10 mouse cellular contexts compared by ENCODE assay signal in the genomic region with DNA sequence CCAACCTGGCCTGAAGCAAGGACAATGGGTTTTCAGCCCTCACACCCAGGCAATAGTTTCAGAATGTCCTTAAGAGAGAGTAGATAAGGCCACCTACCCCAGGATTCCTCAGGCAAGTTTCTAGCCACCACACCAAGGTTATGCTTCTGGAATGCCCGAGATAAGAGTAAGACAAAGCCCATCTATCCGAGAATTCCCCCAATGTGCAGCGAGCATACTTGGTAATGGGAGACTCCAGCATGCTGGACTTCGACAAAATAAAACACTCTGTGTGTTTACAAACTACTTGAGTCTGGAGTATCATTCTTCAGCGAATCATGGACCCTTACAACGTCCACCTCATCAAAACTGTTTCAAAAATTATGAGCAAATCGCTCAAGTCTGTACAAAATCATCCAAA. TPM values are rescaled to one million over a fixed set of nuclear protein-coding genes. Genes with fewer than 3 reads are reported as not detected.
DNase-seq lines count a peak whose midpoint lies in the region; ATAC-seq and TF ChIP-seq lines count a peak whose summit lies in the region.
"Had no signal": no experiment of that assay in that cellular context is flagged by ENCODE, and none has a peak within 500 bp of the region (broad histone marks: within the 10 kb centered on the region; RNA-seq: fewer than 3 reads in every experiment).

No protein-coding gene starts in this region.

- no peaks in the 10 kb centered on the region for H3K27me3 ChIP-seq in heart, postnatal 0 days (ENCODE audit: control insufficient read depth, insufficient read depth, low read length)
- no peaks in the 10 kb centered on the region for H3K27me3 ChIP-seq in hindbrain, embryonic 13.5 days

- H3K4me3 ChIP-seq in heart, postnatal 0 days (ENCODE audit: low read depth, low read length) = peak overlapping the region; percentile 73; the same call in 1 of the 2 replicates
- H3K4me3 ChIP-seq in hindbrain, embryonic 13.5 days = peak overlapping the region; percentile 59; the same call in 1 of the 2 replicates

- TF ChIP-seq CTCF in heart, postnatal 0 days (IDR thresholded peaks at IDR 0.05; ENCODE audit: low read depth) = no peak

- peak overlapping the region; percentile 69 for H3K4me2 ChIP-seq in heart, postnatal 0 days (ENCODE audit: low read depth, low read length)
- H3K4me2 ChIP-seq in hindbrain, embryonic 13.5 days = peak overlapping the region; percentile 62

- no peak for DNase-seq in heart, postnatal 0 days (ENCODE audit: low spot score)
- DNase-seq in heart, postnatal 36 days = no peak
- DNase-seq in c-Kit-negative CD71-positive TER-119-positive erythroid progenitor cells, embryonic 14.5 days (ENCODE audit: low read depth, low spot score) = peak; percentile 40
- no peak for DNase-seq in left cerebral cortex, postnatal 25 days (ENCODE audit: low spot score in 2 of 2)
- no peak for DNase-seq in urinary bladder, postnatal 25 days (ENCODE audit: low spot score)
- DNase-seq in Muller cell, postnatal 12 days (ENCODE audit: inconsistent ontology term) = no peak
- DNase-seq: kidney, postnatal 14 days had no signal

- H3K27ac ChIP-seq in heart, postnatal 0 days (ENCODE audit: low read depth) = no peak overlapping the region
- no peak overlapping the region for H3K27ac ChIP-seq in hindbrain, embryonic 13.5 days

- no peak for ATAC-seq in heart, postnatal 0 days (ENCODE audit: insufficient read depth, low read depth)
- ATAC-seq in hindbrain, embryonic 13.5 days (ENCODE audit: low FRiP score) = no peak
- ATAC-seq in megakaryocyte-erythroid progenitor cell, adult 5-6 weeks (replicated peaks; ENCODE audit: low FRiP score, low TSS enrichment, poor library complexity, severe bottlenecking) = 0 out of 2 replicates have a peak, but pooled peaks have one; percentile 23

- H3K36me3 ChIP-seq in heart, postnatal 0 days (replicated peaks; ENCODE audit: control insufficient read depth, insufficient read depth, low read length) = no peaks in the 10 kb centered on the region
- peaks cover 14% of the 10 kb centered on the region for H3K36me3 ChIP-seq in hindbrain, embryonic 13.5 days

- WGBS in heart, postnatal 0 days = 41% methylated on average over 7 of the region's 7 CpGs
- 76% methylated on average over 7 of the region's 7 CpGs for WGBS in hindbrain, embryonic 13.5 days

- H3K9ac ChIP-seq in heart, postnatal 0 days (replicated peaks; ENCODE audit: low read depth, low read length) = no peak overlapping the region
- H3K9ac ChIP-seq in hindbrain, embryonic 13.5 days = no peak overlapping the region

- no peaks in the 10 kb centered on the region for H3K4me1 ChIP-seq in heart, postnatal 0 days (ENCODE audit: control insufficient read depth, insufficient read depth)
- peaks cover 10% of the 10 kb centered on the region for H3K4me1 ChIP-seq in hindbrain, embryonic 13.5 days (replicated peaks)

- no peaks in the 10 kb centered on the region for H3K9me3 ChIP-seq in heart, postnatal 0 days (replicated peaks; ENCODE audit: control insufficient read depth, low read length)
- H3K9me3 ChIP-seq in hindbrain, embryonic 13.5 days = no peaks in the 10 kb centered on the region

- intact Hi-C loops in heart, postnatal 36 days (cut with DNase I) = loop anchor here (10.0 kb wide), 1 partner anchor 628 kb away; a partner anchor contains a TSS
- intact Hi-C loops in left cerebral cortex, postnatal 25 days (cut with DNase I) = no loop called here

- TF ChIP-seq EP300 in heart, postnatal 0 days (IDR thresholded peaks at IDR 0.05; ENCODE audit: low read depth) = no peak

RNA-seq across cellular contexts. Expression of a gene that starts 0.9 kb away (rescaled TPM):
- total RNA-seq in heart, postnatal 0 days (2014; rRNA removed; ENCODE audit: low replicate concordance) = 38.5 and 61.3 TPM in 2 replicates
- 112 and 123 TPM in 2 replicates for polyA plus RNA-seq in heart, postnatal 0 days (2015; fragmentation: Nextera tagmentation; extraction: Ambion mirVana)
- total RNA-seq in heart, postnatal 36 days (2021) = 100 to 1,000 TPM in 1 of 2 experiments, 10 to 100 TPM in 1; 91.5 to 110 TPM
- 90.1 and 97.3 TPM in 2 replicates for polyA plus RNA-seq in hindbrain, embryonic 13.5 days (2015; fragmentation: Nextera tagmentation; extraction: Ambion mirVana)
- 53.9 and 60.1 TPM in 2 replicates for total RNA-seq in megakaryocyte-erythroid progenitor cell, adult 5-6 weeks (2014; fragmentation: Nextera tagmentation)
- 15.9 and 20.8 TPM in 2 replicates for total RNA-seq in megakaryocyte-erythroid progenitor cell, adult 5-6 weeks (2017)
- total RNA-seq in left cerebral cortex, postnatal 25 days (2021) = 10 to 100 TPM; 59.0 to 61.3 TPM

RNA-seq across cellular contexts. Expression of a gene that starts 4.0 kb away (rescaled TPM):
- total RNA-seq in heart, postnatal 0 days (2014; rRNA removed; ENCODE audit: low replicate concordance) = not detected in 2 replicates
- not detected in 2 replicates for polyA plus RNA-seq in heart, postnatal 0 days (2015; fragmentation: Nextera tagmentation; extraction: Ambion mirVana)
- not detected for total RNA-seq in heart, postnatal 36 days (2021)
- not detected in 2 replicates for polyA plus RNA-seq in hindbrain, embryonic 13.5 days (2015; fragmentation: Nextera tagmentation; extraction: Ambion mirVana)
- not detected in 2 replicates for total RNA-seq in megakaryocyte-erythroid progenitor cell, adult 5-6 weeks (2014; fragmentation: Nextera tagmentation)
- total RNA-seq in megakaryocyte-erythroid progenitor cell, adult 5-6 weeks (2017) = not detected in 2 replicates
- not detected for total RNA-seq in left cerebral cortex, postnatal 25 days (2021)
- polyA plus RNA-seq: cortical plate, adult 2 months had no signal

RNA-seq across cellular contexts. Expression of a gene that starts 28.3 kb away (rescaled TPM):
- total RNA-seq in heart, postnatal 0 days (2014; rRNA removed; ENCODE audit: low replicate concordance) = not detected in 2 replicates
- not detected in 2 replicates for polyA plus RNA-seq in heart, postnatal 0 days (2015; fragmentation: Nextera tagmentation; extraction: Ambion mirVana)
- not detected for total RNA-seq in heart, postnatal 36 days (2021)
- not detected in 2 replicates for polyA plus RNA-seq in hindbrain, embryonic 13.5 days (2015; fragmentation: Nextera tagmentation; extraction: Ambion mirVana)
- not detected in 2 replicates for total RNA-seq in megakaryocyte-erythroid progenitor cell, adult 5-6 weeks (2014; fragmentation: Nextera tagmentation)
- not detected in 2 replicates for total RNA-seq in megakaryocyte-erythroid progenitor cell, adult 5-6 weeks (2017)
- not detected for total RNA-seq in left cerebral cortex, postnatal 25 days (2021)
- polyA plus RNA-seq: cortical plate, adult 2 months had no signal
